Mouse (Mus musculus) hindbrain, postnatal 0 days (tissue): ENCODE measurements around the gene Cbx6. TPM values are rescaled to one million over a fixed set of nuclear protein-coding genes. Genes with fewer than 3 reads are reported as not detected.

ENCODE experiments used
- ATAC-seq: fragments of 200-750 bp; cut with Nextera tagmentation; 2 replicates; pipeline ENCODE4 v1.8.0; 2017; ENCODE audit warnings: mild to moderate bottlenecking, moderate TSS enrichment, moderate library complexity
- DNase-seq: peaks from one replicate; pipeline ENCODE4 v3.0.0-alpha.2; 2015; ENCODE audit warnings: low spot score
- H3K27ac ChIP-seq: fragments of 300-500 bp; sonication (generic); 2 replicates; pipeline ENCODE4 v1.5.1; 2014; ENCODE audit warnings: mild to moderate bottlenecking
- H3K27me3 ChIP-seq: fragments of 300-500 bp; sonication (generic); 2 replicates; pipeline ENCODE4 v1.6.1; 2014; ENCODE audit warnings: low read length, mixed read lengths; ENCODE audit not compliant: insufficient read depth
- H3K36me3 ChIP-seq: fragments of 300-500 bp; sonication (generic); 2 replicates; pipeline ENCODE4 v1.6.1; 2014; ENCODE audit warnings: low read length, mixed read lengths; ENCODE audit not compliant: insufficient read depth
- H3K4me1 ChIP-seq: fragments of 300-500 bp; sonication (generic); 2 replicates; pipeline ENCODE4 v1.6.1; 2014; ENCODE audit warnings: antibody characterized with exemption, low read length, mixed read lengths; ENCODE audit not compliant: insufficient read depth
- H3K4me2 ChIP-seq: fragments of 300-500 bp; sonication (generic); 2 replicates; pipeline ENCODE4 v1.6.1; 2014; ENCODE audit warnings: low read depth, mild to moderate bottlenecking, low read length, moderate library complexity, mixed read lengths
- H3K4me3 ChIP-seq: fragments of 300-500 bp; sonication (generic); 2 replicates; pipeline ENCODE4 v1.5.1; 2014; ENCODE audit warnings: low read length
- H3K9ac ChIP-seq: fragments of 300-500 bp; sonication (generic); replicated peaks from 2 replicates; pipeline ENCODE4 v1.6.1; 2014; ENCODE audit warnings: mild to moderate bottlenecking, low read length, moderate library complexity, mixed read lengths
- H3K9me3 ChIP-seq: fragments of 300-500 bp; sonication (generic); 2 replicates; pipeline ENCODE4 v1.6.1; 2016; ENCODE audit warnings: low read length, mixed read lengths
- CTCF ChIP-seq: IDR thresholded peaks from 2 replicates; pipeline ENCODE4 v1.5.1; 2016; ENCODE audit warnings: antibody characterized with exemption, control low read depth, low read depth
- WGBS: fragments of 180-500 bp; shearing (Covaris S2); extraction: QIAGEN DNeasy Blood & Tissue Kit; methylation state at CpG from one replicate; pipeline ENCODE4 v1.1.7; 2014; 5-methylcytosine and 5-hydroxymethylcytosine counted together
- polyA plus RNA-seq: library from polyadenylated mRNA; unstranded; fragments of >200 nt; fragmentation: Nextera tagmentation; extraction: Ambion mirVana; gene quantifications from 2 replicates; pipeline ENCODE4 v1.2.1, GENCODE M21; 2015
- total RNA-seq: library from RNA; depleted of rRNA; stranded (reverse); fragments of >200 nt; gene quantifications from 2 replicates; pipeline ENCODE4 v1.2.3, GENCODE M21; 2014

Gene Cbx6
- total and polyA plus RNA-seq, 2 experiments from 2014 or later, result 56.6 to 107 TPM

DNA sequence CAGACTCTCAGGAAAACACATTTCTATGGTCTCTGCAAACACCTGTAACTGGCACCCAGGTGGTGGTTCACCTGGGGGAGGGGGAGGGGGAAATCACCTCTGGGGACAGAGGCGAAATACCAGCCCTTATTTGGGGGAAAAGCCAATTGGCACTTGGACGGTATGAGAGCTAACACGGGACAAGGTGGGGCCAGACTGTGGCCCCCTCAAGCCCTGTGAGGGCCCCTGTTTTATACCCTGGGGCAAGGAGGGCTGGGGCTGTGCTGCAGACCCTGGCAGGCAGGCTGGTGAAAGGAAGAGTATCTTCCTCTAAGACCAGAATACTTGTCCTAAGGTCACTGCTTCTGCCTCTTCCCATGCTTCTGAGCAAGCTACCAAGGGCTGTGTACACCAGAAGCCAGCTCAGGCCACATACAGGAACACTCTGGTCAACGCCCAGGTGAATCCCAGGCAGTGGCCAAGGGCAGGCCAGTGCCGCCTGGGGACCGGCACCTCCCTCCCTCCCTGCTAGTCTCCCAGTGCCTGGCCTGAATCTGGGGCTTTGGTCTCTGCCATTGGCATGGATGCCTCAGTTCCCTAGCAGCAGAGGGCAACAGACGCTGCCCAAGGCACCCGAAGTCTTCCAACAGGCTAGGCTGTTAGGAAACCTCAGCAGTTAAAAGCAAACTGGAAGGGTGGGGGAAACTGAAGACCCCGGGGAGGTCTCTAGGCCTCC is 8.1 kb downstream of the Cbx6 start:
- Histone ChIP-seq H3K9ac (no peak overlapping the region), H3K27ac (no peak overlapping the region; the same call in 1 of the 2 replicates), H3K4me2 (no peak overlapping the region)

GRCm38 (mm10) chr15:79825146-79825825 is 9.2 kb downstream of the Cbx6 start:
- Histone ChIP-seq H3K27me3 (no peaks in the 10 kb centered on the region), H3K36me3 (peaks cover 6% of the 10 kb centered on the region; the same call in 1 of the 2 replicates), H3K9me3 (no peaks in the 10 kb centered on the region), H3K4me1 (peaks cover 5% of the 10 kb centered on the region; the same call in 1 of the 2 replicates), H3K4me3 (no peak overlapping the region), H3K9ac (no peak overlapping the region), H3K27ac (0 out of 2 replicates have a peak overlapping the region, but pooled peaks have one; percentile 32), H3K4me2 (no peak overlapping the region)
- ATAC-seq (no peak), DNase-seq (peak; percentile 69)
- peak; percentile 79 for TF ChIP-seq CTCF
- 53% methylated on average over 14 of the region's 14 CpGs for WGBS

More for the DNA sequence above, 8.1 kb downstream of the Cbx6 start:
- DNase-seq (no peak), ATAC-seq (no peak)
- WGBS, result 89% methylated on average over 9 of the region's 9 CpGs
- no peak for TF ChIP-seq CTCF
- H3K27me3 ChIP-seq, result no peaks in the 10 kb centered on the region
- no peak overlapping the region for H3K4me3 ChIP-seq
- H3K36me3 ChIP-seq, result peaks cover 6% of the 10 kb centered on the region; the same call in 1 of the 2 replicates
- no peaks in the 10 kb centered on the region for H3K9me3 ChIP-seq
- H3K4me1 ChIP-seq, result peaks cover 5% of the 10 kb centered on the region; the same call in 1 of the 2 replicates

GRCm38 (mm10) chr15:79823588-79824280 is 10.8 kb downstream of the Cbx6 start:
- no peak for TF ChIP-seq CTCF
- DNase-seq, result peak; percentile 52
- ATAC-seq, result no peak
- no peak overlapping the region for H3K4me2 ChIP-seq
- H3K27me3 ChIP-seq, result no peaks in the 10 kb centered on the region
- no peak overlapping the region for H3K27ac ChIP-seq
- peaks cover 5% of the 10 kb centered on the region; the same call in 1 of the 2 replicates for H3K4me1 ChIP-seq
- H3K9me3 ChIP-seq, result no peaks in the 10 kb centered on the region
- H3K36me3 ChIP-seq, result peaks cover 6% of the 10 kb centered on the region; the same call in 1 of the 2 replicates
- no peak overlapping the region for H3K9ac ChIP-seq
- no peak overlapping the region for H3K4me3 ChIP-seq
- WGBS, result 68% methylated on average over 19 of the region's 19 CpGs

- WGBS, result 69% methylated on average over 13 of the region's 13 CpGs
- no peak for ATAC-seq
- no peak overlapping the region for H3K27ac ChIP-seq
These were observed 12.0 kb downstream of the Cbx6 start for GRCm38 (mm10) chr15:79822265-79823199.

DNA sequence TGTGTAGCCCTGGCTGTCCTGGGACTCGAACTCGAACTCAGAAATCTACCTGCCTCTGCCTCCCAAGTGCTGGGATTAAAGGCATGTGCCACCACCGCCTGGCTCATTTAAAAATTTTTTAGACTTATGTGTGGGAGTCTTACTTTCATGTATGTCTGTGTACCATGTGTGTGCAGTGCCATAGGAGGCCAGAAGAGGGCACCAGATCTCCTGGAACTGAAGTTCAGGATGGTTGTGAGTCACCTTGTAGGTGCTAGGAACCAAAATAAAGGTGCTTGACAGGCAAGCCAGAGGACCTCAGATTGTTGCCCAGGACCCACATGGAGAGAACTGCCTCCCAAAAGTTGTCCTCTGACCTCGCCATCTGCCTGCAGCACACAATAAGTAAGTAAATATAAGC is 16.2 kb downstream of the Cbx6 start:
- Histone ChIP-seq H3K4me2 (no peak overlapping the region), H3K27me3 (no peaks in the 10 kb centered on the region), H3K36me3 (0 out of 2 replicates have a peak, but pooled peaks cover 5% of the 10 kb centered on the region), H3K4me3 (no peak overlapping the region), H3K9me3 (no peaks in the 10 kb centered on the region), H3K27ac (no peak overlapping the region), H3K9ac (no peak overlapping the region), H3K4me1 (no peaks in the 10 kb centered on the region)
- ATAC-seq, result no peak
- 88% methylated on average over 4 of the region's 4 CpGs for WGBS
- peak; percentile 36; the same call in 1 of the 2 replicates for TF ChIP-seq CTCF
- DNase-seq, result no peak

More at GRCm38 (mm10) chr15:79822265-79823199, 12.0 kb downstream of the Cbx6 start:
- no peak for TF ChIP-seq CTCF
- Histone ChIP-seq H3K27me3 (no peaks in the 10 kb centered on the region), H3K4me3 (no peak overlapping the region), H3K9ac (no peak overlapping the region), H3K36me3 (0 out of 2 replicates have a peak, but pooled peaks cover 6% of the 10 kb centered on the region), H3K4me1 (no peaks in the 10 kb centered on the region; the same call in 1 of the 2 replicates), H3K9me3 (no peaks in the 10 kb centered on the region), H3K4me2 (no peak overlapping the region)
- no peak for DNase-seq
